Mouse (Mus musculus) natural killer cell, adult 2 months (primary cell): Measurements from ENCODE around the gene Guca2a.
"Not testable (repeated sequence)": the region's sequence is repeated elsewhere in the genome, so short reads cannot be mapped to it uniquely, and the experiment has no call there.

Source experiments
- DNase-seq, 2 experiments: peaks; one replicate each; pipeline ENCODE4 v3.0.0; 2022; ENCODE audit warnings: low spot score in 2 of 2

The Guca2a gene

DNA sequence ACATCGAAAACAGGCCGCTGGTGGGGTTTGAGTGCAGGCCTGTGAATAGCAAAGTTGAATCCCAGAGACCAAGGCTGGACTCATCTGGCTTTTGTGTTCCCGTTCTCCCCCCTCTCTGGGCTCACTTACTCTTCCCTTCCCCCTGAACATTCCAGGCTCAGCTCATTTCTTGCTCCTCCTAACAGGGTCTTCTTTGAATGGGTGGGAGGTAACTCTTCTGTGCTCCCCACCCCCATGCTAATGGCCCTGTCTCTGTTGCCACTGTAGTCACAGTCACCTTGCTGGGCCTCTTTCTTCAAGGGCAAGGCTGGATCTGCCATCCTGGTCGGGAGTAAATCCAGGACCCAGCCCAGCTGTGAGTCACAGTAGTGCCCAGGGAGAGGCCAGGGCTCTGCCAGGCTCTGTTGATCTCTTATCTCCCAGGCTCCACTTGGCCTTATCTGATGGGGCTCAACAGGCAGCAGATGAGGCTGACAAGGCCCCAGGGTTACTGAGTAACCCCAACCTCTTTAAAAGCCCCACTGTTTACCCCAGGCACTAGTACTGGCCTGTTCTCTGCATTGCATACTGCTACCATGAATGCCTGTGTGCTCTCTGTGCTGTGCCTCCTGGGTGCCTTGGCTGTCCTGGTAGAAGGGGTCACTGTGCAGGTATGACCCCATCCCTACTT lies at the start of gene Guca2a:
Gene Guca2a, plus strand, starts transcription at position 529 of the 670 bp plus-strand sequence.
- no peak for DNase-seq

DNA sequence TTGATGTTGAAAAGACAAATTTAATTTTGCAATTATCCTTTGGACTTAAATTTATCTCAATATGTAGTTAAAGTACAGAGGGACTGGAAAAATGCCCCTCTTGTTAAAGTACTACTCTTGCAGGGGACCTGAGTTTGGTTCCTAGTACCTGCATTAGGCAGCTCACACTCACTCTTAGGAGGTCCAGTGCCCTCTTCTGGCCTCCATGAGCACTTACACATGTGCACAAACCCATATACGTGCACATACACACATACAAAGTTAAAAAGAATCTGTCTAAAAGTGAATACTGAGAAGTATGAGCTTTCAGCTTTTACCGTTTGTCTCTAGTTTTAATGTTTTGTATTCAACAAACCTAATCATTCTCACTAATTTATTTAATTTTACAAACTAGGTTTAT lies 49.5 kb upstream of the Guca2a start:
- DNase-seq: no peak

DNA sequence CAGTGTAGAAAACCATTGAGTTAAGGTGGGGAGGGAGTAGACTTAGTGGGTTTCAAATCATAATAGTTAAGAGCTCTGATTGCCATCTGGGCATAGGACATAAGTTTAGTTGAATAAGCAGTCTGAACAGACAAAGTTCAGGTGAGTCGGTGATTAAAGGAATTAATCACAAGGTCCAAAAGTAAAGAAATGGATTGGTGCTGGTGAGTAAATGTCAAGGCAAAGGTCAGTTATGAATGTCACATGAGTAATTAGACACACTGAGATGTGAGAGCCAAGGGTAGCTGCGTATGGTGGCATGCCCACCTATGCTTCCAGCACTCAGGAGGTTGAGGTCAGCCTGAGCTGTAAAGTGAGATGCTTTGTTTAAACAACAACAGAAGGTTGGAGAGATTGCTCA lies 48.1 kb upstream of the Guca2a start:
- no peak for DNase-seq

- DNase-seq: no peak
Observed at GRCm38 (mm10) chr4:119590027-119590426, 47.5 kb upstream of the Guca2a start.

GRCm38 (mm10) chr4:119592479-119592878 lies 45.0 kb upstream of the Guca2a start:
- DNase-seq: no peak

- DNase-seq: no peak
Observed at GRCm38 (mm10) chr4:119594331-119594730, 43.2 kb upstream of the Guca2a start.

DNA sequence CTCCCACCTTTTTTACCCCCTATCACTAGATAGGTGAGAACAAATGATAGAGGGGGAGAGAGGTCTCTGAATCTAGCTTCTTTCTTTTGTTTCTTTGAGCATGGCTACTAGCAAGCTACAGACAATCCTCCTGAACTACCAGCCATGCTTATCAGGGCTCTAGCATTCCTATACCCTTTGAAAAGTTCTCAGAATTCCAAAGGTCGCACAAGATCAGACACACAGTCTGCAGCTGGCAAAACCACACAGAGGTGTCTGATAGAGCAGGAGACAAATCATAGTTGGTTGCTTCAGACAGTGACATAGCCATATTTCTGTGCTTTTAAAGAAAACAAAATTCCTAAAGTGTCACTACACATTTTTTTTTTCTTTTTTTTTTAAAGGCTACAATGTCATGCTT lies 37.9 kb upstream of the Guca2a start:
- no peak for DNase-seq

DNA sequence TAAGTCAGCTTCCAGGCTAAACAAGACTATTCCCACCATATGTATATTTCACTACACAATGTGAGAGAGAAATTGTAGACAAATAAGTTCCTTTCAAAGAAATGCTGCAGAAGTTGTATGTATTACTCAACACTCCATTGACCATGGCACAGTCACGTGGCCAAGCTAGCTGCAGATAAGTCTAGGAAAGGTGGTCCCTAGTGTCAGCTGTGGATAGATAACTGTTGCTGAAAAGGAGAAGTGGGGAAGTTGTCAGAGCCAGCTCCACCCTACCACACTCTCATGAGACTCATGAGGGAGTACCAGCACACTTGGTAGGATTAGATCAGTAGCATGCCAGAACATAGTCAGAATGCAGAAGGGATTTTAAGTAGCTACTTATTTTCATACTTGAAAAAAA lies 28.0 kb upstream of the Guca2a start:
- DNase-seq: peak in 1 of 2 experiments; percentile 22

- DNase-seq: no peak
Observed at GRCm38 (mm10) chr4:119614078-119614477, 23.4 kb upstream of the Guca2a start.

- no peak for DNase-seq
Observed at GRCm38 (mm10) chr4:119614724-119615123, 22.8 kb upstream of the Guca2a start.

- DNase-seq: no peak
Observed at GRCm38 (mm10) chr4:119626081-119626645, 11.3 kb upstream of the Guca2a start.

- no peak for DNase-seq
Observed at GRCm38 (mm10) chr4:119626876-119627275, 10.6 kb upstream of the Guca2a start.

GRCm38 (mm10) chr4:119627317-119627716 lies 10.2 kb upstream of the Guca2a start:
- DNase-seq: no peak

- DNase-seq: not testable (repeated sequence)
Observed at GRCm38 (mm10) chr4:119628363-119628762, 9.1 kb upstream of the Guca2a start.

- peak in 1 of 2 experiments; percentile 16 for DNase-seq
Observed at GRCm38 (mm10) chr4:119631115-119631919, 6.2 kb upstream of the Guca2a start.

- DNase-seq: no peak
Observed at GRCm38 (mm10) chr4:119632721-119633120, 4.8 kb upstream of the Guca2a start.

GRCm38 (mm10) chr4:119633342-119633741 lies 4.2 kb upstream of the Guca2a start:
- no peak for DNase-seq

- no peak for DNase-seq
Observed at GRCm38 (mm10) chr4:119633948-119634347, 3.6 kb upstream of the Guca2a start.

DNA sequence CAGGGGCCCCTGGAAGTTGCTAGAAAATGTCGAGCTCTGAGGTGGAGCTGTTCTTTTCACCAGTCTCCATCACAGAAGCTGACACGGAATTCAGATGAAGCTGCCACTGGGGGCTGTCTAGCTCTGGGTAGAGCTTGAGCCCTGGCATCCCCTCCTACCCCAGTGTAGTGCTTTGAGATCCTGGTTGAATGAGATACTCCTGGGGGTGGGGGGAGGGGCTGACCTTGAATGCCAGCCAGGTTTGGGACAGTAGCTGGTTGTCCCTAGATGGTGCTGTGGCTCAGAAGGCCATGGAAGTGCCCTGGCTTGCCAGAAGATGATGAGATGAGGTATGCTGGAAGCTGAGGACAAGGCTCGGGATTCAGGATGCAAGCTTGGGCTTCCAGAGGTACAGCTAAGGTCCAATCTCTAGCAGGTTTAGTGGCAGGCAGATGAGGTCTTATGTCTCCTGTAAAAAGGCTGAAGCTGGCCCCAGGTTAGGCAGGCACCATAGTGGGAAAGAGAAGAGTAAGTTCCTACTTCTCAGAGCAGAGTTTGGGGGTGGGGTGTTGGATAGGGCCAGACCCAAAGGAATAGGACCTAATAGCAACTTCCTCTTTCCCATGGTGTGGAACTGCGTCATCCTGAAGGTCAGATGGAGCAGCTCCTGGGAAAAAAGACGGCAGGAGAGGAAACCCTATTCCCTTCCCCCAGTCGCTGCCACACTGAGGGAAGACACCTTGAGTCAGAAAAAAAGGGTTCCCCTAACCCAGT lies 2.4 kb upstream of the Guca2a start:
- no peak for DNase-seq

DNA sequence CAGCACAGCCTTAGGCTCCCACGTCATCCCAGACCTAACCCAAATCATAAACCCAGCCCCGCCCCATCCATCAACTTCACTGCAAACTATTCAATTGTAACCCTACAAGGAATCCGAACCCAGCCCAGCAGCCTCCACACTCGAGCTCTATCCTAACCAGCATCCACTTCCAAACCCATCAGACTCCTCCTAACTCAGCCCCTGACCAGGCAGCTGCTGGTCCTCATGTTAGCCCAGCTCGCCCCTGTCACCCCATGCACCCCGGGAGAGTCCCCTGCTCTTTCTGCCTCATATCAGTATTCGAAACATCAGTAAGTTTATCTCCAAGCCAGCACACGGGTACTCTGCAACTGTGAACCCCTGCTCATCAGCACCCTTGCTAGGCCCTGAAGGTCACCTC lies 1.8 kb upstream of the Guca2a start:
- no peak for DNase-seq

GRCm38 (mm10) chr4:119636731-119637130 lies 773 bp upstream of the Guca2a start:
- DNase-seq: no peak

GRCm38 (mm10) chr4:119637946-119638345 lies 442 bp downstream of the Guca2a start:
- DNase-seq: no peak
